Mouse (Mus musculus) left cerebral cortex, postnatal 4 days (tissue): ENCODE data around the gene Ppp2r3d. TPM values are rescaled to one million over a fixed set of nuclear protein-coding genes. Genes with fewer than 3 reads are reported as not detected.

ENCODE experiments used
- DNase-seq: peaks from one replicate; pipeline ENCODE4 v3.0.0-alpha.2; 2022
- intact Hi-C: fragments of 180-260 bp; cut with DNase I; formaldehyde crosslinking; loops from one replicate; pipeline ENCODE4 v1.15.1; 2025
- total RNA-seq, 2 experiments: library from RNA; stranded (reverse); gene quantifications; 2 replicates each; pipeline ENCODE4 v1.2.3; 2021

Gene Ppp2r3d
- total RNA-seq, 2 experiments from 2014 or later = 123 to 127 TPM

- DNase-seq = peak; percentile 74
- intact Hi-C loops = no loop called here
These were observed 54.3 kb downstream of the Ppp2r3d start for GRCm38 (mm10) chr9:124422427-124422826.

DNA sequence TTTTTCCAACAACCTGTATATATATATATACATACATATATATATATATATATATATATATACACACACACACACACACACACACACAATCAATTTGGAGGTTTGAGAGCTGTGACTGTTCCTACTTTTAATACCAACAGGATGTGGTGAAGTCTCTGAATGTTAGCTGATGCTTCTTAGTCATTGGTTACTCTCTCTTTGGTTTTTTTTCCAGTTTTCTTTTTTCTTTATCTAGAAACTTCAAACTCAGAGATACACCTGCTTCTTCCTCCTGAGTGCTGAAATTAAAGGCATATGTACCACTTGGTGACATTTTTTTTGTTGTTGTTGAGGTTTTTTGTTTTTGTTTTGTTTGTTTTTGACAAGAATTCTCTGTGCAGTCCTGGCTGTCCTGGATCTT, 63.8 kb downstream of the Ppp2r3d start:
- intact Hi-C loops = loop anchor here (5.0 kb wide), 2 partner anchors 46 to 61 kb away; no protein-coding TSS in a partner anchor
- no peak for DNase-seq

DNA sequence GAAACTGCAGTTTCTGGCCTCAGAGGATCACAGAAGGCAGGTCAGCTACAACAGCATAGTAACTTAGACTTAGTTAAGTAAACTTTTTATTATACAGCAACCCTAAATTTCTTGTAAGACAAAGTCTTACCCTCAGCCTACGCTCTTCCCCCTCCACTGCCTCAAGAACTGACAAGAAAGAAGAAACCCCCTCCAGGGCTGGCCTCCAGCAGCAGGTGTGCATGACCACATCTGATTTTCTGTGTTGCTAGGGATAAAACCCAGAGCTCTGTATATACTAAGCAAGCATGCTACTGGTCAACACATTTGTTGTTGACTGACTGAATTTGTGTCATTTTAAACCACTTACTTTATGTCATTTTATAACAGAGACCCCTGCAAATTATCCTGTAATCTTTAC, 65.1 kb downstream of the Ppp2r3d start:
- intact Hi-C loops = loop anchor here (5.0 kb wide), 2 partner anchors 44 to 59 kb away; no protein-coding TSS in a partner anchor
- no peak for DNase-seq

DNA sequence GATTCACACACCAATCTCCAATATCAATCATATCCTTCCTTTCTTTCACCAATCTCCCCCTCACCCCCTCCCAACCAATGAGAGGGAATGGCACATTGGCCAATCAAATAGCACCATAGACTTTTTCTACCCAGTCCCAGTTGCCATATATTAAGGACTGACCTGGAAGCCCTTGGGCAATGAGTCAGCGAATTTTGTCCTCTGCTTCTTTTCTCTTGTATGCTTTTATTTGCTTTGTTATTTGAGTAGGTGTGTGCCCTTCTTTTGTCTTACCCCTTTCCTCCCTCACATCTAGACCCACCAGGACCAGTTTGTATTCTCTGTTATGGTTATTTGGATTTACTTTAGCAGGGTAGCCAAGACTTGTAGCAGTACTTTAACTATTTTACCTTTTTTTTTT, 68.1 kb downstream of the Ppp2r3d start:
- no peak for DNase-seq
- intact Hi-C loops = no loop called here

Other genes starting within 250 kb of the Ppp2r3d start
- gene 2010315B03Rik, start 164.2 kb downstream of the Ppp2r3d start, total RNA-seq = 10 to 100 TPM; 16.0 to 18.3 TPM
- not detected for gene Gm21836, start 16.9 kb upstream of the Ppp2r3d start, total RNA-seq